10 mouse cellular contexts compared by ENCODE assay signal in the genomic region with DNA sequence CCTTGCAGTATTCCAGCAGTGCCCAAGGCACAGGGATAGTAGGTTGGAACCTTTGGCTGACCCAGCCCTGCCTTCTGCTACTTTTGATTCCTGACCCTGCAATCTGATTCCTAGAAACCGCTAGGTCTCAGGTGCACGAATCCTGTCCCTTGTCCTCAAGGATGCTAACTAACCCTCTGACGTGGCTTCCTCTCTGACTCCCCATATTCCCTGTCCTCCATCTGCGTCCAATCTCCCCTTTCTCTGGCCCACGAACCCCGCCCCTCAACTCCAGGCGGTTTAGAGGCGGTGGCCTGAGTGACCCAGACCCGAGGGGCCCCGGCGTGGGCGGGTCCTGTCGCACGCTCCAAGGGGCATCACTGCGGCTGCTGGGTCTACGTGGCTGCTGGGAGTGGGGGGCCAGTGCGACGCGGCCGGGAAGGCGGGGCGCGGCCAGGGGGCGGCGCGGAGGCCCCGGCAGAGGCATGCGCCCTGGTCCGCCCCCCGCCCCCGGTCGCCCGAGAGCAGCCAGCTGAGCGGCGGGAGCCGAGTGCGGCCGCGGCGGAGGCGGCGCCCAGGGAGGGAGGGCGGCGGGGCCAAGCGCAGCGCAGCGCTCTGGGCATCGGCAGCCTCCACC. TPM values are rescaled to one million over a fixed set of nuclear protein-coding genes. Genes with fewer than 3 reads are reported as not detected.
DNase-seq lines count a peak whose midpoint lies in the region; ATAC-seq lines count a peak whose summit lies in the region.
"Had no signal": no experiment of that assay in that cellular context is flagged by ENCODE, and none has a peak within 500 bp of the region (broad histone marks: within the 10 kb centered on the region; RNA-seq: fewer than 3 reads in every experiment).

A gene (plus strand): TSS at position 612 of the 616 bp plus-strand sequence.

- peak within 1 kb of the TSS; percentile 64 for H3K9ac ChIP-seq in forebrain, embryonic 11.5 days (ENCODE audit: low read length)
- H3K9ac ChIP-seq in midbrain, embryonic 14.5 days (replicated peaks; ENCODE audit: low read length) = peak within 1 kb of the TSS; percentile 74

- no peak within 1 kb of the TSS for H3K27ac ChIP-seq in forebrain, embryonic 11.5 days (ENCODE audit: low read depth, low read length)
- H3K27ac ChIP-seq in midbrain, embryonic 14.5 days (replicated peaks; ENCODE audit: low read depth, low read length) = peak within 1 kb of the TSS; percentile 64
- H3K27ac ChIP-seq: macrophage had no signal

- peaks cover 17% of the 10 kb centered on the region for H3K27me3 ChIP-seq in forebrain, embryonic 11.5 days (ENCODE audit: control insufficient read depth, insufficient read depth, low read length)
- H3K27me3 ChIP-seq in midbrain, embryonic 14.5 days (ENCODE audit: control insufficient read depth, insufficient read depth, low read length) = peaks cover 42% of the 10 kb centered on the region
- H3K27me3 ChIP-seq: CH12.LX had no signal

- H3K4me1 ChIP-seq in forebrain, embryonic 11.5 days (replicated peaks; ENCODE audit: control insufficient read depth, insufficient read depth, low read length) = peaks cover 20% of the 10 kb centered on the region
- peaks cover 17% of the 10 kb centered on the region; the same call in 1 of the 2 replicates for H3K4me1 ChIP-seq in midbrain, embryonic 14.5 days (ENCODE audit: control insufficient read depth, insufficient read depth, low read length)

- peak; percentile 47 for ATAC-seq in forebrain, embryonic 11.5 days (replicated peaks; ENCODE audit: low FRiP score)
- ATAC-seq in midbrain, embryonic 14.5 days (ENCODE audit: low FRiP score, low TSS enrichment) = peak; percentile 54

- WGBS in forebrain, embryonic 11.5 days = under 1% methylated on average over 36 of the region's 48 CpGs
- WGBS in midbrain, embryonic 14.5 days = 1% methylated on average over 46 of the region's 48 CpGs

- peak within 1 kb of the TSS; percentile 49 for H3K4me3 ChIP-seq in forebrain, embryonic 11.5 days (ENCODE audit: low read depth, low read length)
- peak within 1 kb of the TSS; percentile 57 for H3K4me3 ChIP-seq in midbrain, embryonic 14.5 days (replicated peaks; ENCODE audit: low read depth, low read length)

- no peaks in the 10 kb centered on the region for H3K36me3 ChIP-seq in forebrain, embryonic 11.5 days (ENCODE audit: control insufficient read depth, insufficient read depth, low read length)
- no peaks in the 10 kb centered on the region for H3K36me3 ChIP-seq in midbrain, embryonic 14.5 days (ENCODE audit: control insufficient read depth, insufficient read depth, low read length)

- DNase-seq in cerebellum, adult 11-12 months = peak; percentile 67
- DNase-seq in cerebellum, adult 8-10 months = no peak
- peak; percentile 56 for DNase-seq in adrenal gland, adult 2 months
- DNase-seq in forebrain, embryonic 11.5 days (ENCODE audit: low spot score) = peak; percentile 75
- peak; percentile 71 for DNase-seq in heart, postnatal 25 days (ENCODE audit: low spot score)
- DNase-seq in left cerebral cortex, postnatal 4 days = no peak
- peak; percentile 76 for DNase-seq in midbrain, embryonic 14.5 days
- no peak for DNase-seq in spleen, postnatal 4 days (ENCODE audit: low spot score in 2 of 2)

- H3K9me3 ChIP-seq in forebrain, embryonic 11.5 days (ENCODE audit: control insufficient read depth, low read length) = no peaks in the 10 kb centered on the region
- no peaks in the 10 kb centered on the region for H3K9me3 ChIP-seq in midbrain, embryonic 14.5 days (ENCODE audit: control insufficient read depth, low read length)

- intact Hi-C loops in heart, postnatal 25 days (cut with DNase I) = loop anchor here (2.0 kb wide), 2 partner anchors 51 to 59 kb away; no protein-coding TSS in a partner anchor
- intact Hi-C loops in left cerebral cortex, postnatal 4 days (cut with DNase I) = no loop called here

- peak within 1 kb of the TSS; percentile 97 for H3K4me2 ChIP-seq in forebrain, embryonic 11.5 days (ENCODE audit: low read depth, low read length, severe bottlenecking)
- peak within 1 kb of the TSS; percentile 87 for H3K4me2 ChIP-seq in midbrain, embryonic 14.5 days (ENCODE audit: low read length)

RNA-seq across cellular contexts. Expression of the gene that starts here (rescaled TPM):
- total RNA-seq in adrenal gland, adult 2 months (2021) = 1 to 10 TPM; 3.5 to 8.3 TPM
- polyA plus RNA-seq in adrenal gland, adult 2 months (2012; rRNA removed) = 16.6 and 22.4 TPM in 2 replicates
- polyA plus RNA-seq in forebrain, embryonic 11.5 days (2014; fragmentation: Nextera tagmentation; extraction: Ambion mirVana) = 6.1 and 6.6 TPM in 2 replicates
- total RNA-seq in heart, postnatal 25 days (2021) = 10 to 100 TPM; 14.3 to 14.9 TPM
- total RNA-seq in left cerebral cortex, postnatal 4 days (2021) = 10 to 100 TPM; 28.6 to 31.1 TPM
- 14.0 and 15.2 TPM in 2 replicates for polyA plus RNA-seq in midbrain, embryonic 14.5 days (2014; fragmentation: Nextera tagmentation; extraction: Ambion mirVana)
- polyA plus RNA-seq: macrophage had no signal

Comparison
In these comparisons a context has a peak if more than half of its experiments do, and no peak if none do; other contexts are left out.
1. DNase-seq: peak in cerebellum, adult 11-12 months (single experiment), adrenal gland, adult 2 months (single experiment), forebrain, embryonic 11.5 days (single experiment), heart, postnatal 25 days (single experiment) and midbrain, embryonic 14.5 days (single experiment); none in cerebellum, adult 8-10 months (single experiment), left cerebral cortex, postnatal 4 days (single experiment) and spleen, postnatal 4 days (0 of 2).